Mouse (Mus musculus) gastrocnemius, postnatal 36 days (tissue): ENCODE results near the gene Fsip1. TPM values are rescaled to one million over a fixed set of nuclear protein-coding genes. Genes with fewer than 3 reads are reported as not detected.

ENCODE experiments used
- DNase-seq, 2 experiments: peaks; one replicate each; pipeline ENCODE4 v3.0.0; 2022
- intact Hi-C: fragments of 180-260 bp; cut with DNase I; formaldehyde crosslinking; loops from one replicate; pipeline ENCODE4 v1.15.1; 2025
- total RNA-seq, 2 experiments: library from RNA; stranded (reverse); gene quantifications; 2 replicates each; pipeline ENCODE4 v1.2.3; 2021

The Fsip1 gene
- total RNA-seq, 2 experiments from 2014 or later, result not detected

DNA sequence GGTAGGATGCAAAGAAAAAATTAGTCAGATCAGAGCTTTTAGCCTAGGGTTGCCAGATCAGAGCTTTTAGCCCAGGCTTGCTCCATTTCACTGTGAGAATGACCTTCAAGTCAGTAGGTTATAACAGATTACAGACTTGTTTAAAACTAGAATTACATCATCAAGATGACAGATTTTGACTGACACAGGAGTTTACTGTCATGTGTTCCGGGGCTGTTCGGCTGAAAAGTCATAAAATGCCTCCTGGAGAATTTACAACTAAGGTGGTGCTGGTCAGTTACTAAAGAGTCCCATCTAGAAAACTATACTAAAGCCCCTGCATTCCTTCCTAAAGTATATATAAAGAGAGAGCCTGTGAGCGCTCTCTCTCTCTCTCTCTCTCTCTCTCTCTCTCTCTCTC lies 128.5 kb downstream of the Fsip1 start:
- no peak for DNase-seq
- intact Hi-C loops, result no loop called here

DNA sequence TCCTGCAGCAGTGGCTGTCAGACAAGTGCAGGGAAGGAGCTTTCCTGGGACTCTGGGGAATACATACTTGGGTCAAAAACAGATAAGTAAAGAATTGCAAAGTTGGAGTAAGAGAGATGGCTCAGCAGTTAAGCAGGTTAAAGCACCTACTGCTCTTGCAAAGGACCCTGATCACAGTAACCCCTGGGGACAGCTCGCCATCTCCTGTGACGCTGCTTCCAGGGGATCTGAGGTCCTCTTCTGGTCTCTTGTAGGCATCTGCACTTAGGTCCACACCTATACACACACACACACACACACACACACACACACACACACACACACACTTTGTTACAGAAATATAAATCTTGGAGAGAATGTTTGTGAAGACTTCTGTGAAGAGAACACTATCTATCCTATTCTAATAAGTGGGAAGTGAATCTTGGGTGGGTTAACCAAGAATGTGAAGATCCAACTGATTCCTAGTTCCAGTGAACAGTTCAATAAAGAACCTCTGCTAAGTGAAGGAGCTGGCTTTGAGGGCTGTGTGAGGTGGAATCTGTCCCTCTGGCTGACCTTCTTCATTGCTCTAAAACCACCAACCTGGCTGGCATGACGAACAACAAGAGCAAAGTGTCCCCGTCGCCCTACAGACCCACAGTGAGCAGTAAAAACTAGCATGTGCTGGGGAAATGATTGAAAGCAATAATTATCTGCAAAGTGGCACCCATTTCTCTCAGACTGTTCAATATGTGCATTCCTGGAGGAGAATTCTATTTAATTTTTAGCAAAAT lies 129.1 kb downstream of the Fsip1 start:
- no peak for DNase-seq
- intact Hi-C loops, result no loop called here

DNA sequence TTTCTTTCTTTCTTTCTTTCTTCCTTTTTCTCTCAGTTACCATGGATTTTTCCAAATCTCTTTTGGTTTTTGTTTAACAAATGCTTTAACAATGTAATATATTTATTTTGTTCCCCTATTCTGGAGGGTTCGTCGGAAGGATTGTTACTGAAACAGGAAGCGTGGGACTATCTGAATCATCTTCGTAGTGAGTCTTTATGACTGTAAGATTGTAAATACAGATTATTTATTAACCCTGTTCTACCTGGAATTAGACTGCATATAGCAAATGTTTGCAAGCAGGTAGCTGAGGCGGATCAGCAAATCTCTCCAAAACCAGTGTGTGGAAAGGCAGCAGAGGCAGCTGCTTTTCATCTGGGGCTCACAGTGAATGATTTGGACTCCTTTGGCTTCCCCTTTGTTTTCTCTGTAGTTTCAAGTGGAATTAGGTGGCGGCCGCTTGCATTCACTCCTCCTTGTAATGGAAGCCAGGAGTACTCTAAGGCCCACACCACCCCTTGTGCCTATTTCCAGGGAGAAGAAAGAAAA lies 130.8 kb downstream of the Fsip1 start:
- DNase-seq, result no peak
- intact Hi-C loops, result no loop called here

DNA sequence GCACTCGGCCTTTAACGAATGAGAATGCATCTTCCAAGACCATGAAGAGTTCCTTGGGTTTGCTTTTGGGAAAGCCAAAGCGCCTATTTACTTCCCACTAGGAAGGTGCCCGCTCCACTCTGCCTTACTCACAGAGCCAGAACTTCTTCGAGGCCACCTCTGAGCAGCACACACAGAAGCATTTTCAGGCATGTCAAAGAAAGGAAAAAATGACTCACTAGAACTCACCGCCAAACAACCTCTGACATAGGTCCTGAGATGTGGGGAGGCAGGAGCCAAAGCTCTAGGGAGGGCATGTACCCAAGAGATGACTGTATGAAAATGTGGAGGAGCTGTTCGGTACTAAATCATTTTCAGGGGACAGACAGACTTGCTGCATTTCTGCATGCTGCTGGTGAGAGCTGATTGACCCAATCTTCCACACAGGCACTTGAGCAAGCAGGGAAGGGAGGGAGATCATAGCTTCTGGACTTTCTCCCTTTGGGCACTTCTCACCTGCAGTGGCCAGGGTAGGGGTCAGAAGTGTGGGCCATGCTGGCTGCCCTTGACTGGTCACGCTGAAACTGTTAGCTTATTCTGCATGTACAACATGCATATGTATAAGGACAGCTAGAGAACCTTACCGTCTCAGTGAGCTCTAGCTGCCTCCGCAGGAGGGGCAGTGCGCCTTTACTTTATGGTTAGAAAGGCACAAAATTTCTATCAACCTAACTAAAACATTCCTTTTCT lies 131.4 kb downstream of the Fsip1 start:
- intact Hi-C loops, result no loop called here
- DNase-seq, result no peak

DNA sequence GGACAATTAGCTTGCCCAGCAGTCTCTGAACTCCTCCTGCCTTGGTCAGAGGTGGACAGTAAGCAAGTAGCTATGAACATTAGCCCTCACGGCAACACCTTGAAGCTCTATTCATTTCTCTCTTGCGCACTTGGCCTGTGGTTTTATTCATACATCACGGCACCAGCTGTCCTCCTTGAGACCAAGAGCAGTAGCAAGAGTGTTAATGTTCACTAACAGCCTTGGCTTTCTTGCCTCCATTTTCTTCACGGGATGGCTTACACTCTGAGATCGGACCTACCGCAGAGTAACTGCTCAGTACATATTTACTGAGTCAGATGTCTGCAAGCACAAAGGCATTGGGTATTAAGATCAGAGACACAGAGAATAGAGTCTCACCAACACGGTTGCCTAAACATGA lies 132.3 kb downstream of the Fsip1 start:
- intact Hi-C loops, result no loop called here
- DNase-seq, result no peak

DNA sequence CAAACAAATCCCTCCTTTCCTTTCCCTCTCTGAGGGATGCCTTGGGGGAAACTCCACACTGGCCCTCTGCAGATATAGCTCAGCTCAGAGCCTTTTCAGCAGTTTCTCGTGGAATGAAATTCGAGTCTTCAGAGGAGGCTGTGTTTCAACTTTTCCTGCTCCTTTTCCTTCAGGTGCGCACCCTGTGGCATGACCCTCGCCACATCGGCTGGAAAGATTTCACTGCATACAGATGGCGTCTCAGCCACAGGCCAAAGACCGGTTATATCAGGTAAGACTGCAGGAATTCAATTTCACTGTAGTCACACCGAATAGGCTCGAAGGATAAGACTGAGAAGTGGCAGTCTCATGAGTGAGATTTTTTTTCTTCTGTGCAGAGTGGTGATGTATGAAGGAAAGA lies 133.0 kb downstream of the Fsip1 start:
- DNase-seq, result no peak
- intact Hi-C loops, result no loop called here

DNA sequence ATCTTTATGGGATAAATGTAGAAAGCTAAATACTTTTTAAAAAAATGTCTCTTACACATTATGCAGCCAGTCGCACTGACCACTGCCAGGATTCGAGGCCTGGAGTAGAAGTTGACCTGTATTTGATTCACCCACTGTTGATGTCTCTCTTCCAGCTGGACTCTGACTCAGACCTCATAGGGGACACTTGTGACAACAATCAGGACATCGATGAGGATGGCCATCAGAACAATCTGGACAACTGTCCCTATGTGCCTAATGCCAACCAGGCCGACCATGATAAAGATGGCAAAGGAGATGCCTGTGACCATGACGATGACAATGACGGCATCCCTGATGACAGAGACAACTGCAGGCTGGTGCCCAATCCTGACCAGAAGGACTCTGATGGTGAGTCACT lies 134.5 kb downstream of the Fsip1 start:
- no peak for DNase-seq

DNA sequence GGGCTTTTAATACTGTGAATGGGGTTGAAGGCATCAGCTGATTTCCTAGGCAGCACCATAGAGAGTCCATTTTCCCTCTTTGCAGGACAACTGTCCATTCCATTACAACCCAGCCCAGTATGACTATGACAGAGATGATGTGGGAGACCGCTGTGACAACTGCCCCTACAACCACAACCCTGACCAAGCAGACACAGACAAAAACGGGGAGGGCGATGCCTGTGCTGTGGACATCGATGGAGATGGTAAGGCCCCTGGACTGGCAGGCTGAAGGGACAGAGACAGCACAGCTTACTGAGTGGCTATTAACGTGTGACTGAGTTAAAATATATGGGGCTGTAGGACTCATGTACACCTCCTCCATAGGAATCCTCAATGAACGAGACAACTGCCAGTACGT lies 136.0 kb downstream of the Fsip1 start:
- DNase-seq, result no peak
- intact Hi-C loops, result no loop called here

More for the DNA sequence above, 134.5 kb downstream of the Fsip1 start:
- intact Hi-C loops, result no loop called here

DNA sequence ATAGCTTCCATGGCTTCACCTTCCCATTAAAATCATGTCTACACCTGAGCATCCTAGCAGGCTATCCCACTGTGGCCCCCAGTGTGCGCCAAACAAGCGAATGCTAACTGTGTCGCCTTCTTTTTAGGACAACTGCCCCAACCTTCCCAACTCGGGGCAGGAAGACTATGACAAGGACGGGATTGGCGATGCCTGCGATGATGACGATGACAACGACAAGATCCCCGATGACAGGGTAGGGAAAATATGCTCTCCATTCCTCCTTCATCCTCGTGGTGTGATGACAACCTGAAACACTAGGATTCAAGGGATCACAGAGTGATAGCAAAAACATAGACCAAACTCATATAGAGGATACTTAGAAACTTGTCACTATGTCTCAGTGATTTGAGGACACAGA lies 136.7 kb downstream of the Fsip1 start:
- intact Hi-C loops, result no loop called here

DNA sequence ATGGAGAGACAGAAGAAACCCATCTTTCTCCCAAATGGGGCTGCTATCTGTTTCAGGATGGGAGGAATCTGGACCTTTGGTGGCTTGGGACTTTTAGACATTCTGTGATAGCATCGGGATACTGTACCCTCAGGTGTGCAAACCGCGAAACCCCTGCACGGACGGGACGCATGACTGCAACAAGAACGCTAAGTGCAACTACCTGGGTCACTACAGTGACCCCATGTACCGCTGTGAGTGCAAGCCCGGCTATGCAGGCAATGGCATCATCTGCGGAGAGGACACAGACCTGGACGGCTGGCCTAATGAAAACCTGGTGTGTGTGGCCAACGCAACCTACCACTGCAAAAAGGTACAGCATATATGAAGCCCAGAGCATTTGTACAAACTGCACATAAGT lies 137.1 kb downstream of the Fsip1 start:
- no peak for DNase-seq
- intact Hi-C loops, result no loop called here

More for the DNA sequence above, 136.7 kb downstream of the Fsip1 start:
- no peak for DNase-seq

DNA sequence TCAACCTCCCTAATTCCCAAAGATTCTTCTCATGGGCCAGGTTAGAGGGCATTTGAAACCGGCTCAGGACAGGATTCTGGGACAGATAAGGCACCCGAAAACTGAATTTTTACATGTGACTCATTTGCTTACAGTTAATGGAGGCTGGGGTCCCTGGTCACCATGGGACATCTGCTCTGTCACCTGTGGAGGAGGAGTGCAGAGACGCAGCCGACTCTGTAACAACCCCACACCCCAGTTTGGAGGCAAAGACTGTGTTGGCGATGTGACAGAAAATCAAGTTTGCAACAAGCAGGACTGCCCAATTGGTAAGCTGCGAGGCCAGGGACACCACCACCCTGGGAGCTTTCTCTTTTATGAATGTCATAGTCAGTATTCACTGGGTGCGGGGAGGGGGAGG lies 138.3 kb downstream of the Fsip1 start:
- intact Hi-C loops, result no loop called here
- DNase-seq, result no peak

DNA sequence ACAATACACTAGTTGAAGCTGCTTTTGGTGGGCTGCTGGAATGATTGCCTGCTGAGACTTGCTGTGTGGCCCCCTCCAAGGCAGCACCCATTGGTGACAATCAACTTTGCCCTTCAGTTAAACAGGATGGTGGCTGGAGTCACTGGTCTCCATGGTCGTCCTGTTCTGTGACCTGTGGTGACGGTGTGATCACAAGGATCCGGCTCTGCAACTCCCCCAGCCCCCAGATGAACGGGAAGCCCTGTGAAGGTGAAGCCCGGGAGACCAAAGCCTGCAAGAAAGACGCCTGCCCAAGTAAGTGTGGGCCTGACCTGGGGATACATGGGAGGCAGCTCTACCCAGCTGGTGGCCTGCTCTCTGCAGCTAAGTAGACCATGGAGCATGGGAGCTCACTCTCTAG lies 138.7 kb downstream of the Fsip1 start:
- intact Hi-C loops, result no loop called here
- no peak for DNase-seq

DNA sequence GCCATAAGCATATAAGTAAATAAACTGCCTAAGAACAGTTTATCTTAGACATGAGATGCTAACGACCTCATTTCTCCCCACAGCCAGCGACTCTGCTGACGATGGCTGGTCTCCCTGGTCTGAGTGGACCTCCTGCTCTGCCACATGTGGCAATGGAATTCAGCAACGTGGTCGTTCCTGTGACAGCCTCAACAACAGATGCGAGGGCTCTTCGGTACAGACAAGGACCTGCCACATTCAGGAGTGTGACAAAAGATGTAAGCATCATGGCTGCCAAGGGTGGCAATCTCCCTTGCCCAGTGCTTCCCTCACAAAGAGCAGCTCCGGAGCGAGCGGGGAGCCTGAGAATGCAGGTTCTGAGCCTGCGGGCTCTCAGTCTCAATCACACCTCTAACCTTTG lies 139.4 kb downstream of the Fsip1 start:
- intact Hi-C loops, result no loop called here
- DNase-seq, result no peak

DNA sequence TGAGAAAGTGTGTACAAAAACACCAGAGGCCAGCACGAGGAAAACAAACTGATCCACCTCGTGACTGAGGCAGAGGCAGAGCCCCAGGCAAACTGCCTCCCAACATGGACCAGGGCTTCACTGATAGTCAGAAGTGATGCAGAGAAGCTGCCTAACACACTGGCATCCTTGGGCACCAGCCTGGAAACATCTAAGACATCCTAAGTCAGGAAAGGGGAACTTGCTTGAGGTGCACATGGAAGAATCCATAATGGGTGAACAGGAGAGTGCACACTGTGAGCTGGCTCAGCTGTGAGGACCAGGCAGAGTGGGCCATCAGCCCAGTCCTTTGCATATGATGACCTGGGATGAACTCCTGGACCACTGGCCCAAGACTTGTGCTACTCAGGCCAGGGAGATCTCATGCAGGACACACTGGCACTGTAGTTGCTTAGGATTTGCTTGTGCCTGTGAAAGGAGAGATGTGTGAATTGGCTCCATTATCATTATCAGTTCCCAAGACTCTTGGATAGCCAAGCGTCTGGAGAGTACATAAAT lies 139.9 kb downstream of the Fsip1 start:
- intact Hi-C loops, result no loop called here
- no peak for DNase-seq

DNA sequence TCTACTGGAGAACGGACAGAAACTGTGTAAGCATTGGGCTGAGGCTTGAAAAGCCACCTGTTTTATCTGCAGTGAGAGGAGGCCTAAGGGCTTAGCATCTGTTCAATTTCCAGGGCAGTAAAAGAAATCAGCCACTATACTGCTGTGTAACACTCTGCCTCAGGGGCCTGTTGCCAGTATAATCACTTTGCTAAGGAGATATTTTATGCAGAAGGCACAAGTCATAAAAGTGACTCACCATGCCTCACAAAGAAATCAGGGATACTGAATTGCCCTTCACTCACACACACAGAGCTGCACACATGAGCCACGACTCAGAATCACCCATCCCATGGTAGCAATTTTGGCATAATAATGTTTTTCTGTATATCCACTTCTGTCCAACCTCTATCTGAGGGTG lies 140.6 kb downstream of the Fsip1 start:
- intact Hi-C loops, result no loop called here
- no peak for DNase-seq

DNA sequence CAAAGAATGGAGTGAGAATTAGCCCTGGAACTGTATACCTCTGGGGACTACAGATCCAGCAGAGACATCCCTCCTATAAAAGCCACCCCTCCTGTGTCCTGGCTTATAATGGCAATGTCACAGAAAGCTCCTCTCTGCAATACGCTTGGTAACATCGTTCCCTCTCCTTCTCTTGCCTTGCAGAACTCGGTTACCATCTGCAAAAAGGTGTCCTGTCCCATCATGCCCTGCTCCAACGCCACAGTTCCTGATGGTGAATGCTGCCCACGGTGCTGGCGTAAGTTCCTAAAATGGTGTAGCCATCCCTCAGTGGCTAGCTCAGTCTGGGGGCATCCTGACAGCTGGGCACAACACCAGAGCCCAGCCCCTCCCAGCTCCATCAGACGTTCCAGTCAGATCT lies 141.1 kb downstream of the Fsip1 start:
- no peak for DNase-seq
- intact Hi-C loops, result no loop called here

DNA sequence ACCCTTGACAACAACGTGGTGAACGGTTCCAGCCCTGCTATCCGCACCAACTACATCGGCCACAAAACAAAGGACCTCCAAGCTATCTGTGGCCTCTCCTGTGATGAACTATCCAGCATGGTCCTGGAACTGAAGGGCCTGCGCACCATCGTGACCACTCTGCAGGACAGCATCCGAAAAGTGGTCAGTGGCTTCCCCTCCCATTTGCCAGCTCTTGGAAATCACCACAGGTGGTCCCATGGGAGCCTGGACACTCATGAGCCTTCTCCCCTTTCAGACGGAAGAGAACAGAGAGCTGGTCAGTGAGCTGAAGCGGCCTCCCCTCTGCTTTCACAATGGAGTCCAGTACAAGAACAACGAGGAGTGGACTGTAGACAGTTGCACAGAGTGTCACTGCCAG lies 142.1 kb downstream of the Fsip1 start:
- intact Hi-C loops, result loop anchor here (5.0 kb wide), 1 partner anchor 332 kb away; no protein-coding TSS in a partner anchor
- no peak for DNase-seq

DNA sequence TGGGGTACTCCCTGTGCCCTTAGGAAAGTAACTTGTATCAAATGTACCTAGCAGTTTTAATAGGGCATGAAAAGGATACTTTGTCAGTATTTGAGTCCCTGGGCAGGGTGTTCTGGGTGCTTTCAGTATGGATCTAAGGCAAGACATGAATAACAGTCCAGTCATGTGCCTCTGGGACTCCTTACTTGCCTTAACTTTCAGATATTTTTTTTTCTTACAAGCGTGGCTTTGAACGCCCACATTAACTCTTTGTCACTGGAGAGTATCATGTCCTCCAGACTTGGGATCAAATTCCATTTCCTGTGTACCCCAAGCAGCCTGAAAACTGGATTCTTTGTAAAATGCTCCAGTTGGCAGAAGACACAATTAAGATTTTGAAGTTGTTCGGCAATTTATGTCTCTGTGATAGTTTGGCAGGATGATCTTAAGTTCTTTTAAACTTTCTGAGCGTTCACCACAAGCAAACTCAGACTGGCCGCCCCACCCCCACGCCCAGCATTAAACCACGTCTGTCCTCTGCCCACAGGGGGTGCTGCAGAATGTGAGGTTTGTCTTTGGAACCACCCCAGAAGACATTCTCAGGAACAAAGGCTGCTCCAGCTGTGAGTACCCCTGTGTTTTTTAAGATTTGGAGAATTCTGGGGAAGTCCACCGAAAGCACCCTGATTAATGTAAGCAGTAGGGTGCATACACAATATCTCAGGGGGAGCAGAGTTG lies 142.8 kb downstream of the Fsip1 start:
- intact Hi-C loops, result loop anchor here (5.0 kb wide), 1 partner anchor 332 kb away; no protein-coding TSS in a partner anchor
- no peak for DNase-seq

DNA sequence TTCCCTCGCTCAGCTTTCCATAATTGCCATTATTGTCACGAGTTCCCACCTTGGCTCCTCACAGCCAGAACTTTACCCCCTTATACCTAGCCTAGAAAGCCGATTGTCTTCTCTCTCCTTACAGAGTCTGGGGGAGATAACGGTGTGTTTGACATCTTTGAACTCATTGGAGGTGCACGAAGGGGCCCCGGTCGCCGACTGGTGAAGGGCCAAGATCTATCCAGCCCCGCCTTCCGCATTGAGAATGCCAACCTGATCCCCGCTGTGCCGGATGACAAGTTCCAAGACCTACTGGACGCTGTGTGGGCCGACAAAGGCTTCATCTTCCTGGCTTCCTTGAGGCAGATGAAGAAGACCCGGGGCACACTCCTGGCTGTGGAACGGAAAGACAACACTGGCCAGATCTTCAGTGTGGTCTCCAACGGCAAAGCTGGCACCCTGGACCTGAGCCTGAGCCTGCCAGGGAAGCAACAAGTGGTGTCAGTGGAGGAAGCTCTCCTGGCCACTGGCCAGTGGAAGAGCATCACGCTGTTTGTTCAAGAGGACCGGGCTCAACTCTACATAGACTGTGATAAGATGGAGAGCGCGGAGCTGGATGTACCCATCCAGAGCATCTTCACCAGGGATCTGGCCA lies 143.8 kb downstream of the Fsip1 start:
- intact Hi-C loops, result loop anchor here (5.0 kb wide), 1 partner anchor 331 kb away; no protein-coding TSS in a partner anchor
- no peak for DNase-seq

DNA sequence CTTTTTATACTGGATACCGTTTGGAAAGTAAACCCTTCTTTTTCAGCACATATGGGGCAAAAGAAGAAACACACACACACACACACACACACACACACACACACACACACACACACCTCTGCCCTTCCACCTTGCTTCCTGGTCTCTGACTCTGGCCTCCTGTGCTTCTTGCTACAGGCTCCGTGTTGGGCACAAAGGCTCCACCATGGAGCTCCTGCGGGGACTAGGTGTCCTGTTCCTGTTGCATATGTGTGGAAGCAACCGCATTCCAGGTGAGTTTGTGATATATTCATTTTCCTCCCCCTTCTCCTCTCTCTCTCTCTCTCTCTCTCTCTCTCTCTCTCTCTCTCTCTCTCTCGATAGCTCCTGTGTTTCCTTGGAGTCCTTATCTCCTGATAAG lies 144.3 kb downstream of the Fsip1 start:
- intact Hi-C loops, result loop anchor here (5.0 kb wide), 1 partner anchor 330 kb away; no protein-coding TSS in a partner anchor
- DNase-seq, result no peak
